Mouse (Mus musculus) forebrain, postnatal 0 days (tissue): ENCODE results near the gene Ms4a4b. TPM values are rescaled to one million over a fixed set of nuclear protein-coding genes. Genes with fewer than 3 reads are reported as not detected.
"Not testable (repeated sequence)": the region's sequence is repeated elsewhere in the genome, so short reads cannot be mapped to it uniquely, and the experiment has no call there.

Experiments
- ATAC-seq: fragments of 200-750 bp; cut with Nextera tagmentation; 2 replicates; pipeline ENCODE4 v1.8.0; 2017; ENCODE audit warnings: mild to moderate bottlenecking, moderate library complexity
- DNase-seq: peaks from one replicate; pipeline ENCODE4 v3.0.0-alpha.2; 2015
- H3K27ac ChIP-seq: fragments of 300-500 bp; sonication (generic); 2 replicates; pipeline ENCODE4 v1.5.1; 2014; ENCODE audit warnings: low read depth, mild to moderate bottlenecking, antibody characterized with exemption, low read length, moderate library complexity, mixed read lengths
- H3K27me3 ChIP-seq: fragments of 300-500 bp; sonication (generic); 2 replicates; pipeline ENCODE4 v1.6.1; 2014; ENCODE audit warnings: mild to moderate bottlenecking, low read length, mixed read lengths; ENCODE audit not compliant: insufficient read depth
- H3K36me3 ChIP-seq: fragments of 300-500 bp; sonication (generic); 2 replicates; pipeline ENCODE4 v1.6.1; 2014; ENCODE audit warnings: mild to moderate bottlenecking, moderate library complexity; ENCODE audit not compliant: insufficient read depth
- H3K4me1 ChIP-seq: fragments of 300-500 bp; sonication (generic); 2 replicates; pipeline ENCODE4 v1.6.1; 2014; ENCODE audit warnings: antibody characterized with exemption; ENCODE audit not compliant: insufficient read depth
- H3K4me2 ChIP-seq: fragments of 300-500 bp; sonication (generic); 2 replicates; pipeline ENCODE4 v1.6.1; 2014; ENCODE audit warnings: low read depth, mild to moderate bottlenecking, moderate library complexity
- H3K4me3 ChIP-seq: fragments of 300-500 bp; sonication (generic); 2 replicates; pipeline ENCODE4 v1.5.1; 2014; ENCODE audit warnings: low read depth, low read length, mixed read lengths
- H3K9ac ChIP-seq: fragments of 300-500 bp; sonication (generic); 2 replicates; pipeline ENCODE4 v1.6.1; 2014; ENCODE audit warnings: mild to moderate bottlenecking
- H3K9me3 ChIP-seq: fragments of 300-500 bp; sonication (generic); 2 replicates; pipeline ENCODE4 v1.6.1; 2016; ENCODE audit warnings: low read length
- CTCF ChIP-seq: sonication (generic); IDR thresholded peaks from 2 replicates; pipeline ENCODE4 v1.5.1; 2016; ENCODE audit warnings: antibody characterized with exemption, control low read depth, low read depth
- WGBS: fragments of 180-500 bp; shearing (Covaris S2); extraction: QIAGEN DNeasy Blood & Tissue Kit; methylation state at CpG from one replicate; pipeline ENCODE4 v1.1.7; 2014; 5-methylcytosine and 5-hydroxymethylcytosine counted together
- polyA plus RNA-seq: library from polyadenylated mRNA; unstranded; fragments of >200 nt; fragmentation: Nextera tagmentation; extraction: Ambion mirVana; gene quantifications from 2 replicates; pipeline ENCODE4 v1.2.1, GENCODE M21; 2015
- total RNA-seq: library from RNA; depleted of rRNA; stranded (reverse); fragments of >200 nt; gene quantifications from 2 replicates; pipeline ENCODE4 v1.2.3, GENCODE M21; 2014

The Ms4a4b gene
- total and polyA plus RNA-seq, 2 experiments from 2014 or later: not detected

DNA sequence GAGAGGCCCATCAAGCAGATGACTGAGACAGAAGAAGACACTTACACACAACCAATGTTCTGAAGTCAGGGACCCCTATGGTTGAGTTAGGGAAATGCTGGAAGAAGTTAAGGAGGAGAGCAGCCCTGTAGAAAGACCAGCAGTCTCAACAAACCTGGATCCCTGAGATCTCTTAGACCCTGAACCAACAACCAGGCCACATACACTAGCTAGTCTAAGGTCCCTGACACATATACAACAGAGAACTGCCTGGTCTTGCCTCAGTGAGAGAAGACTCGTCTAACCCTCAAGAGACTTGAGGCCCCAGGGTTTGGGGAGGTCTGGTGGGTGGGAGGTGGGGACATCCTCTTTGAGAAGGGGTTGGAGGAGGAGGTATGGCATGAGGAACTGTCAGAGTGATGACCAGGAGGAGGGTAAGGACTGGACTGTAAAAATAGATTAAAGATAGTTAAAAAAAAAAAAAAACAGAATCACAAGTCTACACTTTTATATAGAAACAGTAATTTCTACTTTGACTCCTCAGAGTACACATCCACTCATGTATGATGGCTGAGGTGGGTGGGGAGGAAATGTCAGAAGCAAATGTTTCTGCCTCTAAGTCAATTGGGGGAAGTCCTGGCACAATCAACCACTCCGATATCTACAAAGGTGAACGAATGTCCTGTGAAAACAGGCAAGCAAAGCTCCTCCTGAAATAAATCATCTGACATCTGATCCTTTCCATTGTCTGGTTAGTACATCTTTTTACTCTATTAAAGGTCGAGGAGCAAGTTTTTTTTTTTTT is 48.2 kb downstream of the Ms4a4b start:
- Histone ChIP-seq H3K4me1 (no peaks in the 10 kb centered on the region), H3K36me3 (no peaks in the 10 kb centered on the region), H3K9ac (no peak overlapping the region), H3K4me2 (no peak overlapping the region), H3K4me3 (no peak overlapping the region), H3K27me3 (no peaks in the 10 kb centered on the region), H3K9me3 (no peaks in the 10 kb centered on the region), H3K27ac (no peak overlapping the region)
- no peak for ATAC-seq
- no peak for TF ChIP-seq CTCF
- DNase-seq: no peak
- 79% methylated on average over 4 of the region's 4 CpGs for WGBS

DNA sequence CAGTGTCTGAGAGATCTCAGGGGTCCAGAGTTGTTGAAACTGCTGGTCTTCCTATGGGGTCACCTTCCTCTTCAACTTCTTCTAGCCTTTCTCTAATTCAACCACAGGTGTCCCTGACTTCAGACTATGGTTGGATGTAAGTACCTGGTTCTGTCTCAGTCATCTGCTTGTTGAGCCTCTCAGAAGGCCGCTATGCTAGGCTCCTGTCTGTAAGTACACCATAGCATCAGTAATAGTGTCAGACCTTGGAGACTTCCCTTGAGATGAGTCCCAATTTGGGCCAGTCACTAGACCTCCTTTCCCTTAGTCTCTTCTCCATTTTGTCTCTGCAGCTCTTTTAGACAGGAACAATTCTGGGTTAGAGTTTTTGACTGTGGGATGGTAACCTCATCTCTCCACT is 49.3 kb downstream of the Ms4a4b start:
- no peak for ATAC-seq
- Histone ChIP-seq H3K4me3 (no peak overlapping the region), H3K36me3 (no peaks in the 10 kb centered on the region), H3K27ac (no peak overlapping the region), H3K9ac (no peak overlapping the region), H3K9me3 (no peaks in the 10 kb centered on the region), H3K27me3 (no peaks in the 10 kb centered on the region), H3K4me2 (no peak overlapping the region), H3K4me1 (no peaks in the 10 kb centered on the region)
- no peak for DNase-seq
- TF ChIP-seq CTCF: no peak
- WGBS: 73% methylated on average over 1 of the region's 1 CpGs

DNA sequence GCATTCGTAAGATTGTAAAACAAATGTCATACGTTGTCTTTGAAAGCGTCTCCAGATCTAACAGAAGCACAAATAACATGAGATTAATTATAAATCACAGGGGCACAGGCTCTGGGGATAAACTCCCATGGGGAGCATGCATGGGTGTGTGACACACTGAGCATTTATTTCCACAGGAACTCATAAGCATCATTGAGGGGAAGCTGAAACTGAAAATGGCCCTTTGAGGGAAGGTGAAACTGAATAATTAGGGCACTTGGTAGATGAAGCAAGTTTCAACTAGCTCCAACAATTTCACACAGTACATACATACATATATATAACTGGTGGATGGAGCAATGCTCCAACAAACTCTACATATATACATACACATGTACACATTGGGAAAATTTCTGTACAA is 51.2 kb downstream of the Ms4a4b start:
- no peak overlapping the region for H3K4me3 ChIP-seq
- WGBS: 93% methylated on average over 3 of the region's 3 CpGs
- H3K4me1 ChIP-seq: no peaks in the 10 kb centered on the region
- H3K4me2 ChIP-seq: no peak overlapping the region
- H3K9me3 ChIP-seq: no peaks in the 10 kb centered on the region
- no peak for TF ChIP-seq CTCF
- no peak overlapping the region for H3K9ac ChIP-seq
- no peaks in the 10 kb centered on the region for H3K36me3 ChIP-seq
- H3K27ac ChIP-seq: no peak overlapping the region
- ATAC-seq (no peak), DNase-seq (no peak)
- H3K27me3 ChIP-seq: no peaks in the 10 kb centered on the region

DNA sequence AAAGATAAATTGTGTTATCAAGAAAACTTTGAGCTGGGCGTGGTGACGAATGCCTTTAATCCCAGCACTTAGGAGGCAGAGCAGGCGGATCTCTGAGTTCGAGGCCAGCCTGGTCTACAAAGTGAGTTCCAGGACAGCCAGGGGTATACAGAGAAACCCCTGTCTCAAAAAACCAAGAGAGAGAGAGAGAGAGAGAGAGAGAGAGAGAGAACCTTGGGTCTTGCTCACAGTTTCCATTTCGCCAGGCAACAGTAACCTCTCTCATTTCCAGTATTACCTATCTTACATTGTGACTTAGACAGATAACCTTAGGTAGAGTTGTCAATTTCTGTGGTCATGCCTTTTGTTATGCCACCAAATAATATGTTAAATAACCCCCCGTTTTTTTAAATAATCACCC is 53.0 kb downstream of the Ms4a4b start:
- WGBS: 86% methylated on average over 6 of the region's 6 CpGs
- H3K9ac ChIP-seq: no peak overlapping the region
- no peaks in the 10 kb centered on the region for H3K36me3 ChIP-seq
- H3K27ac ChIP-seq: no peak overlapping the region
- H3K9me3 ChIP-seq: no peaks in the 10 kb centered on the region
- H3K4me3 ChIP-seq: no peak overlapping the region
- no peak overlapping the region for H3K4me2 ChIP-seq
- no peaks in the 10 kb centered on the region for H3K27me3 ChIP-seq
- TF ChIP-seq CTCF: no peak
- no peaks in the 10 kb centered on the region for H3K4me1 ChIP-seq
- ATAC-seq (no peak), DNase-seq (no peak)

DNA sequence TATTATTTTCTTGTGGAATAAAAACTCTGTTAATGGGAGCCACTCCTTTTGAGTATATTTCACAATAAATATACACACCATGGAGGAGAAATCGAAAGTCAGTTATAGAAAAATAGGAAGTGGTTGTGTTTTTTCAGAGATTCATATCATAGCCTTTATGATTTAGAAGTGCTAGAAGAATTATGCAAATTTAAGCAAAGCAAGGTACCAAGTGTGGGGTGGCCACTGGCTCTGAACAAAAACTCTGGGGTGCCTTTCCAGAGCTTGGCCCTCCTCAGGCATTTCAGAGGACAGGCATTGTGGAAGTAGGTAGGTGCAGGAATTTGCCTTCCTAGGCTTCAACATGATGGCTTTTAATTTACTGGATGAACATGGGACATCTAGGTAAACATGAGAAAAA is 53.9 kb downstream of the Ms4a4b start:
- not testable (repeated sequence) for H3K36me3 ChIP-seq, H3K9me3 ChIP-seq, H3K4me1 ChIP-seq, H3K4me2 ChIP-seq, H3K4me3 ChIP-seq, ATAC-seq, H3K27me3 ChIP-seq, H3K27ac ChIP-seq, DNase-seq, H3K9ac ChIP-seq
- 89% methylated on average over 1 of the region's 1 CpGs for WGBS

DNA sequence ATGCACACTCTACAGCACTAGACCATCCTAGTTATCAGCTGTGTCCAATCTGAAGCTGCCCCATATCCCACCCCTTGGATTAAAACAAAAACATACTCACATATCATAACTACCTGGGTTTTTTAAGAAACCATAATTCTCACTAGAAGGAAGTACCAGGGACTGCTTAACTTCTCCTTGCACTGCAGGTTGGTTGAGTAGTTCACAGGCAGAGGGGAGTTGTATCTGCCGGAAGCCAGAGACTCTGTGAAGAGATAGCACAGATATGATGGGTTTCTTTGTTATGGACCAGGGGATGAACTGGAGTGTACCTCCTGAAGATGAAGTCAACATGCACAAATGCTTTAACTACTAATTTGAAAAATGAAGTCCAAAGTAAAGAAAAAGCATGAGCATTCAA is 57.4 kb downstream of the Ms4a4b start:
- no peaks in the 10 kb centered on the region for H3K36me3 ChIP-seq
- H3K9ac ChIP-seq: no peak overlapping the region
- no peak for TF ChIP-seq CTCF
- no peaks in the 10 kb centered on the region for H3K4me1 ChIP-seq
- no peaks in the 10 kb centered on the region for H3K27me3 ChIP-seq
- H3K4me3 ChIP-seq: no peak overlapping the region
- no peaks in the 10 kb centered on the region for H3K9me3 ChIP-seq
- no peak overlapping the region for H3K4me2 ChIP-seq
- no peak overlapping the region for H3K27ac ChIP-seq
- DNase-seq: no peak
- 93% methylated on average over 1 of the region's 1 CpGs for WGBS
- ATAC-seq: no peak

DNA sequence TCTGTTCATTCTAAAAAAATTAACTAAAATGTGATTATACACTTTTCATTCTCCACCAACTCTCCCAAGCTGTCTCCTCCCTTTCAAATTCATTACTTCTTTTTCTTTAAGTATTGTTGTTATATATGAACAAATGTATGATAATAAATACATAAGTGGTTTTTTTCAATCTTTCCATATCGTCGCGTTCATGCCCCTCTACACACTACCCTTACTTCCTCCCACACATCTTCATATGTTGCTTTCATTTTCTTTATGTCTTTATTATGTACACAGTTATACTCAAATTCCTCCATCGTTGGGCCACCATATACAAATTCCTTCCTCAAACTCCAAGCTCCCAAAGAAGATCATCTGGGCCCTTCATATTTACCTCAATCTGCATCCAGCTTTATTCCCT is 58.0 kb downstream of the Ms4a4b start:
- Histone ChIP-seq H3K9me3 (no peaks in the 10 kb centered on the region), H3K27ac (no peak overlapping the region), H3K9ac (no peak overlapping the region), H3K4me1 (no peaks in the 10 kb centered on the region), H3K27me3 (no peaks in the 10 kb centered on the region), H3K4me2 (no peak overlapping the region), H3K4me3 (no peak overlapping the region), H3K36me3 (no peaks in the 10 kb centered on the region)
- DNase-seq (no peak), ATAC-seq (no peak)
- 89% methylated on average over 4 of the region's 4 CpGs for WGBS
- TF ChIP-seq CTCF: no peak
